Mouse (Mus musculus): ENCODE measurements around the gene Nxf1. TPM values are rescaled to one million over a fixed set of nuclear protein-coding genes. Genes with fewer than 3 reads are reported as not detected.
"Not testable (repeated sequence)": the region's sequence is repeated elsewhere in the genome, so short reads cannot be mapped to it uniquely, and the experiment has no call there.

Nxf1 gene
- polyA plus RNA-seq, 2 experiments = 168 to 263 TPM

- no peaks in the 10 kb centered on the region for H3K9me3 ChIP-seq (ENCODE audit: control insufficient read depth, low read length)
- peaks cover 16% of the 10 kb centered on the region for H3K4me1 ChIP-seq (ENCODE audit: control insufficient read depth, insufficient read depth, low read length)
- no peaks in the 10 kb centered on the region for H3K27me3 ChIP-seq (ENCODE audit: control insufficient read depth, insufficient read depth, low read length)
- H3K4me3 ChIP-seq (replicated peaks; ENCODE audit: low read length) = peak overlapping the region; percentile 78
- WGBS = 50% methylated on average over 4 of the region's 4 CpGs
- H3K9ac ChIP-seq (ENCODE audit: low read depth, low read length, severe bottlenecking) = peak overlapping the region; percentile 96
- no peak for TF ChIP-seq POLR2A (IDR thresholded peaks at IDR 0.05; ENCODE audit: borderline replicate concordance, extremely low read depth, insufficient read depth, insufficient read length)
- H3K27ac ChIP-seq (replicated peaks; ENCODE audit: low read depth, low read length) = no peak overlapping the region
- DNase-seq (ENCODE audit: low spot score) (no peak), ATAC-seq (ENCODE audit: low FRiP score, low read depth) (no peak)
- H3K36me3 ChIP-seq (ENCODE audit: control insufficient read depth, insufficient read depth, low read length) = peaks cover 33% of the 10 kb centered on the region
- peak overlapping the region; percentile 86 for H3K4me2 ChIP-seq (replicated peaks; ENCODE audit: low read depth, low read length, severe bottlenecking)
Measured at GRCm38 (mm10) chr19:8725081-8725613, 31.7 kb upstream of the Nxf1 start.

GRCm38 (mm10) chr19:8726609-8727390 lies 30.1 kb upstream of the Nxf1 start:
- WGBS = 22% methylated on average over 3 of the region's 3 CpGs

GRCm38 (mm10) chr19:8727495-8728114 lies 29.3 kb upstream of the Nxf1 start:
- Histone ChIP-seq H3K27me3 (ENCODE audit: control insufficient read depth, insufficient read depth, low read length) (no peaks in the 10 kb centered on the region), H3K36me3 (ENCODE audit: control insufficient read depth, insufficient read depth, low read length) (peaks cover 33% of the 10 kb centered on the region), H3K9me3 (ENCODE audit: control insufficient read depth, low read length) (no peaks in the 10 kb centered on the region), H3K9ac (ENCODE audit: low read depth, low read length, severe bottlenecking) (no peak overlapping the region), H3K4me1 (ENCODE audit: control insufficient read depth, insufficient read depth, low read length) (peaks cover 11% of the 10 kb centered on the region), H3K4me3 (replicated peaks; ENCODE audit: low read length) (no peak overlapping the region), H3K4me2 (replicated peaks; ENCODE audit: low read depth, low read length, severe bottlenecking) (no peak overlapping the region), H3K27ac (replicated peaks; ENCODE audit: low read depth, low read length) (no peak overlapping the region)
- DNase-seq (ENCODE audit: low spot score) = no peak
- no peak for ATAC-seq (ENCODE audit: low FRiP score, low read depth)
- no peak for TF ChIP-seq POLR2A (IDR thresholded peaks at IDR 0.05; ENCODE audit: borderline replicate concordance, extremely low read depth, insufficient read depth, insufficient read length)
- 25% methylated on average over 5 of the region's 5 CpGs for WGBS

More at GRCm38 (mm10) chr19:8726609-8727390, 30.1 kb upstream of the Nxf1 start:
- Histone ChIP-seq H3K27me3 (ENCODE audit: control insufficient read depth, insufficient read depth, low read length) (no peaks in the 10 kb centered on the region), H3K4me3 (replicated peaks; ENCODE audit: low read length) (no peak overlapping the region), H3K36me3 (ENCODE audit: control insufficient read depth, insufficient read depth, low read length) (peaks cover 33% of the 10 kb centered on the region), H3K9ac (ENCODE audit: low read depth, low read length, severe bottlenecking) (no peak overlapping the region), H3K9me3 (ENCODE audit: control insufficient read depth, low read length) (no peaks in the 10 kb centered on the region), H3K27ac (replicated peaks; ENCODE audit: low read depth, low read length) (no peak overlapping the region), H3K4me2 (replicated peaks; ENCODE audit: low read depth, low read length, severe bottlenecking) (no peak overlapping the region), H3K4me1 (ENCODE audit: control insufficient read depth, insufficient read depth, low read length) (peaks cover 16% of the 10 kb centered on the region)
- ATAC-seq (ENCODE audit: low FRiP score, low read depth) (no peak), DNase-seq (ENCODE audit: low spot score) (no peak)
- TF ChIP-seq POLR2A (IDR thresholded peaks at IDR 0.05; ENCODE audit: borderline replicate concordance, extremely low read depth, insufficient read depth, insufficient read length) = no peak

GRCm38 (mm10) chr19:8728335-8729099 lies 28.4 kb upstream of the Nxf1 start:
- not testable (repeated sequence) for H3K9ac ChIP-seq (ENCODE audit: low read depth, low read length, severe bottlenecking); H3K4me3 ChIP-seq (replicated peaks; ENCODE audit: low read length); H3K4me2 ChIP-seq (replicated peaks; ENCODE audit: low read depth, low read length, severe bottlenecking); H3K9me3 ChIP-seq (ENCODE audit: control insufficient read depth, low read length); H3K27ac ChIP-seq (replicated peaks; ENCODE audit: low read depth, low read length); H3K27me3 ChIP-seq (ENCODE audit: control insufficient read depth, insufficient read depth, low read length); DNase-seq (ENCODE audit: low spot score); ATAC-seq (ENCODE audit: low FRiP score, low read depth)
- 52% methylated on average over 3 of the region's 3 CpGs for WGBS
- H3K4me1 ChIP-seq (ENCODE audit: control insufficient read depth, insufficient read depth, low read length) = peaks cover 11% of the 10 kb centered on the region
- H3K36me3 ChIP-seq (ENCODE audit: control insufficient read depth, insufficient read depth, low read length) = peaks cover 33% of the 10 kb centered on the region

- Histone ChIP-seq H3K4me3 (replicated peaks; ENCODE audit: low read length) (no peak overlapping the region), H3K4me2 (replicated peaks; ENCODE audit: low read depth, low read length, severe bottlenecking) (no peak overlapping the region), H3K9ac (ENCODE audit: low read depth, low read length, severe bottlenecking) (no peak overlapping the region), H3K36me3 (ENCODE audit: control insufficient read depth, insufficient read depth, low read length) (peaks cover 19% of the 10 kb centered on the region), H3K4me1 (ENCODE audit: control insufficient read depth, insufficient read depth, low read length) (peaks cover 7% of the 10 kb centered on the region; the same call in 1 of the 2 replicates), H3K9me3 (ENCODE audit: control insufficient read depth, low read length) (no peaks in the 10 kb centered on the region), H3K27ac (replicated peaks; ENCODE audit: low read depth, low read length) (no peak overlapping the region), H3K27me3 (ENCODE audit: control insufficient read depth, insufficient read depth, low read length) (no peaks in the 10 kb centered on the region)
- ATAC-seq (ENCODE audit: low FRiP score, low read depth) (no peak), DNase-seq (ENCODE audit: low spot score) (no peak)
- WGBS = 66% methylated on average over 3 of the region's 3 CpGs
- TF ChIP-seq POLR2A (IDR thresholded peaks at IDR 0.05; ENCODE audit: borderline replicate concordance, extremely low read depth, insufficient read depth, insufficient read length) = no peak
Measured at GRCm38 (mm10) chr19:8734334-8734733, 22.5 kb upstream of the Nxf1 start.
